Mouse (Mus musculus) heart, embryonic 12.5 days (tissue): ENCODE data around the gene Gm15737. TPM values are rescaled to one million over a fixed set of nuclear protein-coding genes. Genes with fewer than 3 reads are reported as not detected.

Experiments used
- ATAC-seq: fragments of 200-750 bp; cut with Nextera tagmentation; 2 replicates; pipeline ENCODE4 v1.8.0; 2017; ENCODE audit warnings: moderate TSS enrichment, moderate library complexity; ENCODE audit not compliant: insufficient number of reproducible peaks, low FRiP score
- H3K27ac ChIP-seq: fragments of 300-500 bp; sonication (generic); 2 replicates; pipeline ENCODE4 v1.5.1; 2016; ENCODE audit warnings: mild to moderate bottlenecking, moderate library complexity; ENCODE audit not compliant: poor library complexity, severe bottlenecking
- H3K27me3 ChIP-seq: fragments of 300-500 bp; sonication (generic); replicated peaks from 2 replicates; pipeline ENCODE4 v1.6.1; 2016; ENCODE audit warnings: mild to moderate bottlenecking, moderate library complexity
- H3K36me3 ChIP-seq: fragments of 300-500 bp; sonication (generic); 2 replicates; pipeline ENCODE4 v1.6.1; 2016; ENCODE audit warnings: mild to moderate bottlenecking, moderate library complexity
- H3K4me1 ChIP-seq: fragments of 300-500 bp; sonication (generic); replicated peaks from 2 replicates; pipeline ENCODE4 v1.6.1; 2016; ENCODE audit warnings: mild to moderate bottlenecking
- H3K4me2 ChIP-seq: fragments of 300-500 bp; sonication (generic); 2 replicates; pipeline ENCODE4 v1.6.1; 2016; ENCODE audit warnings: mild to moderate bottlenecking, moderate library complexity
- H3K4me3 ChIP-seq: fragments of 300-500 bp; sonication (generic); 2 replicates; pipeline ENCODE4 v1.5.1; 2016; ENCODE audit warnings: mild to moderate bottlenecking
- H3K9ac ChIP-seq: fragments of 300-500 bp; sonication (generic); 2 replicates; pipeline ENCODE4 v1.6.1; 2016; ENCODE audit warnings: mild to moderate bottlenecking, moderate library complexity
- H3K9me3 ChIP-seq: fragments of 300-500 bp; sonication (generic); replicated peaks from 2 replicates; pipeline ENCODE4 v1.6.1; 2016; ENCODE audit warnings: mild to moderate bottlenecking, moderate library complexity
- WGBS: fragments of 180-500 bp; shearing (Covaris S2); methylation state at CpG from one replicate; pipeline ENCODE4 v1.1.7; 2016; 5-methylcytosine and 5-hydroxymethylcytosine counted together
- polyA plus RNA-seq: library from polyadenylated mRNA; unstranded; fragments of >200 nt; fragmentation: Nextera tagmentation; extraction: Ambion mirVana; gene quantifications from 2 replicates; pipeline ENCODE4 v1.2.1, GENCODE M21; 2016

The Gm15737 gene
- 0.10 and 0.13 TPM in 2 replicates for polyA plus RNA-seq

- Histone ChIP-seq H3K9ac (peak within 1 kb of the TSS; percentile 43; the same call in 1 of the 2 replicates), H3K4me3 (0 out of 2 replicates have a peak within 1 kb of the TSS, but pooled peaks have one; percentile 3), H3K27ac (peak within 1 kb of the TSS; percentile 98), H3K4me2 (peak within 1 kb of the TSS; percentile 52), H3K9me3 (no peaks in the 10 kb centered on the region), H3K4me1 (peaks cover 25% of the 10 kb centered on the region), H3K27me3 (no peaks in the 10 kb centered on the region), H3K36me3 (peaks cover 19% of the 10 kb centered on the region)
- ATAC-seq, result peak; percentile 79
- 29% methylated on average over 4 of the region's 4 CpGs for WGBS
Measured at GRCm38 (mm10) chr6:92869089-92869581, at the start of gene Gm15737. Gene Gm15737 (plus strand): TSS chr6:92869357.

GRCm38 (mm10) chr6:92821606-92822005 lies 47.6 kb upstream of the Gm15737 start:
- Histone ChIP-seq H3K4me1 (peaks cover 6% of the 10 kb centered on the region), H3K27ac (no peak overlapping the region), H3K4me3 (no peak overlapping the region), H3K27me3 (no peaks in the 10 kb centered on the region), H3K36me3 (peaks cover 6% of the 10 kb centered on the region; the same call in 1 of the 2 replicates), H3K9ac (no peak overlapping the region), H3K9me3 (no peaks in the 10 kb centered on the region), H3K4me2 (no peak overlapping the region)
- 72% methylated on average over 5 of the region's 5 CpGs for WGBS
- ATAC-seq, result no peak

GRCm38 (mm10) chr6:92822006-92822405 lies 47.2 kb upstream of the Gm15737 start:
- Histone ChIP-seq H3K27me3 (no peaks in the 10 kb centered on the region), H3K4me1 (0 out of 2 replicates have a peak, but pooled peaks cover 5% of the 10 kb centered on the region), H3K27ac (no peak overlapping the region), H3K36me3 (peaks cover 6% of the 10 kb centered on the region; the same call in 1 of the 2 replicates), H3K4me2 (no peak overlapping the region), H3K4me3 (no peak overlapping the region), H3K9me3 (no peaks in the 10 kb centered on the region), H3K9ac (no peak overlapping the region)
- 60% methylated on average over 6 of the region's 6 CpGs for WGBS
- ATAC-seq, result no peak

GRCm38 (mm10) chr6:92823991-92824390 lies 45.2 kb upstream of the Gm15737 start:
- H3K4me2 ChIP-seq, result no peak overlapping the region
- H3K9ac ChIP-seq, result no peak overlapping the region
- 82% methylated on average over 7 of the region's 7 CpGs for WGBS
- no peaks in the 10 kb centered on the region for H3K9me3 ChIP-seq
- no peak overlapping the region for H3K27ac ChIP-seq
- H3K27me3 ChIP-seq, result no peaks in the 10 kb centered on the region
- peaks cover 15% of the 10 kb centered on the region for H3K4me1 ChIP-seq
- no peak overlapping the region for H3K4me3 ChIP-seq
- ATAC-seq, result no peak
- peaks cover 6% of the 10 kb centered on the region; the same call in 1 of the 2 replicates for H3K36me3 ChIP-seq

- no peak overlapping the region for H3K9ac ChIP-seq
- H3K27me3 ChIP-seq, result no peaks in the 10 kb centered on the region
- WGBS, result 56% methylated on average over 5 of the region's 5 CpGs
- H3K27ac ChIP-seq, result no peak overlapping the region
- peaks cover 15% of the 10 kb centered on the region for H3K4me1 ChIP-seq
- no peaks in the 10 kb centered on the region for H3K9me3 ChIP-seq
- no peak overlapping the region for H3K4me3 ChIP-seq
- peaks cover 6% of the 10 kb centered on the region; the same call in 1 of the 2 replicates for H3K36me3 ChIP-seq
- no peak for ATAC-seq
- H3K4me2 ChIP-seq, result no peak overlapping the region
Measured at GRCm38 (mm10) chr6:92826561-92826960, 42.6 kb upstream of the Gm15737 start.

- 26% methylated on average over 5 of the region's 5 CpGs for WGBS
- Histone ChIP-seq H3K27me3 (no peaks in the 10 kb centered on the region), H3K9me3 (no peaks in the 10 kb centered on the region), H3K9ac (no peak overlapping the region), H3K36me3 (peaks cover 6% of the 10 kb centered on the region; the same call in 1 of the 2 replicates), H3K4me1 (peaks cover 18% of the 10 kb centered on the region), H3K4me2 (peak overlapping the region; percentile 33), H3K4me3 (no peak overlapping the region), H3K27ac (peak overlapping the region; percentile 42; the same call in 1 of the 2 replicates)
- ATAC-seq, result no peak
Measured at GRCm38 (mm10) chr6:92827360-92827759, 41.8 kb upstream of the Gm15737 start.

GRCm38 (mm10) chr6:92829148-92829547 lies 40.0 kb upstream of the Gm15737 start:
- Histone ChIP-seq H3K4me2 (no peak overlapping the region), H3K4me3 (no peak overlapping the region), H3K9ac (no peak overlapping the region), H3K36me3 (peaks cover 3% of the 10 kb centered on the region; the same call in 1 of the 2 replicates), H3K27me3 (no peaks in the 10 kb centered on the region), H3K27ac (no peak overlapping the region), H3K4me1 (peaks cover 18% of the 10 kb centered on the region), H3K9me3 (no peaks in the 10 kb centered on the region)
- 87% methylated on average over 2 of the region's 2 CpGs for WGBS
- no peak for ATAC-seq

GRCm38 (mm10) chr6:92831106-92831505 lies 38.1 kb upstream of the Gm15737 start:
- Histone ChIP-seq H3K27me3 (no peaks in the 10 kb centered on the region), H3K9me3 (no peaks in the 10 kb centered on the region), H3K36me3 (peaks cover 3% of the 10 kb centered on the region; the same call in 1 of the 2 replicates), H3K27ac (no peak overlapping the region), H3K4me3 (no peak overlapping the region), H3K9ac (no peak overlapping the region), H3K4me2 (no peak overlapping the region), H3K4me1 (peaks cover 25% of the 10 kb centered on the region)
- WGBS, result 81% methylated on average over 2 of the region's 2 CpGs
- ATAC-seq, result no peak

GRCm38 (mm10) chr6:92842000-92842399 lies 27.2 kb upstream of the Gm15737 start:
- Histone ChIP-seq H3K4me1 (peaks cover 28% of the 10 kb centered on the region), H3K9ac (no peak overlapping the region), H3K27ac (no peak overlapping the region), H3K27me3 (no peaks in the 10 kb centered on the region), H3K4me3 (no peak overlapping the region), H3K36me3 (peaks cover 15% of the 10 kb centered on the region), H3K9me3 (no peaks in the 10 kb centered on the region), H3K4me2 (no peak overlapping the region)
- ATAC-seq, result no peak
- WGBS, result 24% methylated on average over 2 of the region's 2 CpGs

- Histone ChIP-seq H3K9ac (no peak overlapping the region), H3K4me1 (peaks cover 35% of the 10 kb centered on the region), H3K27me3 (no peaks in the 10 kb centered on the region), H3K27ac (no peak overlapping the region), H3K36me3 (peaks cover 17% of the 10 kb centered on the region), H3K9me3 (no peaks in the 10 kb centered on the region), H3K4me2 (no peak overlapping the region), H3K4me3 (no peak overlapping the region)
- ATAC-seq, result no peak
- WGBS, result 75% methylated on average over 2 of the region's 2 CpGs
Measured at GRCm38 (mm10) chr6:92843474-92843873, 25.7 kb upstream of the Gm15737 start.

- Histone ChIP-seq H3K4me2 (no peak overlapping the region), H3K4me3 (no peak overlapping the region), H3K9ac (no peak overlapping the region), H3K4me1 (peaks cover 49% of the 10 kb centered on the region), H3K27ac (peak overlapping the region; percentile 65), H3K9me3 (no peaks in the 10 kb centered on the region), H3K27me3 (no peaks in the 10 kb centered on the region), H3K36me3 (peaks cover 18% of the 10 kb centered on the region)
- 54% methylated on average over 8 of the region's 8 CpGs for WGBS
- no peak for ATAC-seq
Measured at GRCm38 (mm10) chr6:92845898-92846297, 23.3 kb upstream of the Gm15737 start.

GRCm38 (mm10) chr6:92846614-92847013 lies 22.5 kb upstream of the Gm15737 start:
- no peak for ATAC-seq
- Histone ChIP-seq H3K27ac (peak overlapping the region; percentile 65), H3K9ac (no peak overlapping the region), H3K27me3 (no peaks in the 10 kb centered on the region), H3K4me3 (no peak overlapping the region), H3K36me3 (peaks cover 18% of the 10 kb centered on the region), H3K9me3 (no peaks in the 10 kb centered on the region), H3K4me1 (peaks cover 56% of the 10 kb centered on the region), H3K4me2 (no peak overlapping the region)
- WGBS, result 28% methylated on average over 4 of the region's 4 CpGs
